Mouse (Mus musculus) MEL (cell line): Measurements from ENCODE around the gene Cadps.

Experiments
- BHLHE40 ChIP-seq: IDR thresholded peaks from 2 replicates; pipeline ENCODE4 v1.6.1; 2012; ENCODE audit warnings: low read depth, mild to moderate bottlenecking, inconsistent platforms, low read length, improper control_type of control experiment, borderline replicate concordance
- CTCF ChIP-seq, 3 experiments: IDR thresholded peaks in 2 of 3; conservative IDR thresholded peaks in 1 of 3; 2 replicates each; pipeline ENCODE4 v1.5.1; 2011 to 2012; ENCODE audit warnings: low read length in 3 of 3, low read depth in 2 of 3, mild to moderate bottlenecking in 2 of 3, improper control_type of control experiment in 1 of 3, inconsistent platforms in 1 of 3, mixed read lengths in 1 of 3, moderate library complexity in 1 of 3; ENCODE audit not compliant: control insufficient read depth in 1 of 3, insufficient read depth in 1 of 3, poor library complexity in 1 of 3, severe bottlenecking in 1 of 3
- EP300 ChIP-seq, 2 experiments: IDR thresholded peaks; 2 replicates each; pipeline ENCODE4 v1.6.1; 2011; ENCODE audit warnings: improper control_type of control experiment in 2 of 2, low read length in 2 of 2, low read depth in 1 of 2, mild to moderate bottlenecking in 1 of 2
- GATA1 ChIP-seq: IDR thresholded peaks from 2 replicates; pipeline ENCODE4 v1.6.1; 2011; ENCODE audit warnings: low read depth, low read length, improper control_type of control experiment
- JUND ChIP-seq: IDR thresholded peaks from 2 replicates; pipeline ENCODE4 v1.6.1; 2011; ENCODE audit warnings: low read depth, mild to moderate bottlenecking, improper control_type of control experiment, low read length
- KAT2A ChIP-seq: conservative IDR thresholded peaks from 2 replicates; pipeline ENCODE4 v1.6.1; 2012; ENCODE audit warnings: low read depth, low read length, improper control_type of control experiment, inconsistent platforms
- MAX ChIP-seq: IDR thresholded peaks from 2 replicates; pipeline ENCODE4 v1.6.1; 2011; ENCODE audit warnings: low read length, improper control_type of control experiment
- MAZ ChIP-seq: IDR thresholded peaks from 2 replicates; pipeline ENCODE4 v1.6.1; 2012; ENCODE audit warnings: low read depth, mild to moderate bottlenecking, inconsistent platforms, low read length, improper control_type of control experiment
- MEF2A ChIP-seq: IDR thresholded peaks from 2 replicates; pipeline ENCODE4 v1.6.1; 2014; ENCODE audit warnings: low read depth, mild to moderate bottlenecking, inconsistent platforms, low read length, improper control_type of control experiment; ENCODE audit not compliant: poor library complexity, insufficient replicate concordance, severe bottlenecking; ENCODE audit errors: extremely low read depth
- NRF1 ChIP-seq: IDR thresholded peaks from 2 replicates; pipeline ENCODE4 v1.6.1; 2014; ENCODE audit warnings: low read depth, mild to moderate bottlenecking, inconsistent platforms, low read length, improper control_type of control experiment, moderate library complexity; ENCODE audit not compliant: poor library complexity, insufficient read depth, severe bottlenecking
- POLR2A ChIP-seq, 2 experiments: IDR thresholded peaks; 2 replicates each; pipeline ENCODE4 v1.6.1; 2011 to 2012; ENCODE audit warnings: low read length in 2 of 2, mild to moderate bottlenecking in 2 of 2, control low read depth in 1 of 2, improper control_type of control experiment in 1 of 2, low read depth in 1 of 2, moderate library complexity in 1 of 2; ENCODE audit not compliant: control insufficient read depth in 1 of 2, insufficient read depth in 1 of 2, poor library complexity in 1 of 2
- POLR2AphosphoS2 ChIP-seq: IDR thresholded peaks from 2 replicates; pipeline ENCODE4 v1.6.1; 2011; ENCODE audit warnings: low read length, improper control_type of control experiment
- ZNF384 ChIP-seq: IDR thresholded peaks from 2 replicates; pipeline ENCODE4 v1.6.1; 2012; ENCODE audit warnings: low read depth, mild to moderate bottlenecking, inconsistent platforms, low read length, improper control_type of control experiment

GRCm38 (mm10) chr14:12777990-12778389, 44.9 kb downstream of the Cadps start:
- no peak for TF ChIP-seq CTCF (IDR thresholded peaks at IDR 0.05 in 2 of 3, conservative IDR thresholded peaks at IDR 0.05 in 1 of 3; ENCODE audit: control insufficient read depth in 1 of 3, insufficient read depth in 1 of 3, low read depth in 2 of 3, low read length in 3 of 3, poor library complexity in 1 of 3, severe bottlenecking in 1 of 3)
- no peak for TF ChIP-seq GATA1
- TF ChIP-seq POLR2A (IDR thresholded peaks at IDR 0.05; ENCODE audit: control insufficient read depth in 1 of 2, insufficient read depth in 1 of 2, low read depth in 1 of 2, low read length in 2 of 2, poor library complexity in 1 of 2), result no peak
- no peak for TF ChIP-seq NRF1
- TF ChIP-seq ZNF384, result no peak
- no peak for TF ChIP-seq POLR2AphosphoS2
- TF ChIP-seq MAZ, result no peak
- TF ChIP-seq EP300 (IDR thresholded peaks at IDR 0.05; ENCODE audit: low read depth in 1 of 2, low read length in 2 of 2), result no peak
- no peak for TF ChIP-seq BHLHE40
- TF ChIP-seq JUND, result no peak
- no peak for TF ChIP-seq MAX
- TF ChIP-seq MEF2A, result no peak
- TF ChIP-seq KAT2A, result no peak
